Mouse (Mus musculus) cerebellum, adult 11 months (tissue): Measurements from ENCODE around the gene Pym1.

Source experiments
- DNase-seq: peaks from one replicate; pipeline ENCODE4 v3.0.0; 2022

The Pym1 gene

GRCm38 (mm10) chr10:128806086-128806485 is 58.4 kb downstream of the Pym1 start:
- no peak for DNase-seq

DNA sequence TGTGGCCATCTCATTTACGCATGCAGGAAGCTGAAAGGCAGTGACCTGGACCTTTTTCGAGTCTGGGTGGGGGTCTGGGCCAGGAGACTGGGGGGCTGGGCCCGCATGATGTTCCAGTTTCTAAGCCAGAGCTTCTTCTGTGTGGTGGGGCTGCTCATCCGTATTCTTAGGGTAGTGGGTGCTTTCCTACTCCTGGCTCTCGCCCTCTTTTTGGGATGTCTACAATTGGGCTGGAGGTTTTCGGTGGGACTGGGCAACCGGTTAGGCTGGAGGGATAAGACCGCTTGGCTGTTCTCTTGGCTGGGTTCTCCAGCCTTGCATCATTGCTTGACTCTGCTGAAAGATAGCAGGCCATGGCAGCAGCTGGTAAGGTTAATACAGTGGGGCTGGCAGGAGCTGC is 59.3 kb downstream of the Pym1 start:
- DNase-seq = no peak
